Mouse (Mus musculus) hindbrain, embryonic 13.5 days (tissue): ENCODE measurements around the gene Tmem14a. TPM values are rescaled to one million over a fixed set of nuclear protein-coding genes. Genes with fewer than 3 reads are reported as not detected.

ENCODE experiments used
- ATAC-seq: fragments of 200-750 bp; cut with Nextera tagmentation; 2 replicates; pipeline ENCODE4 v1.8.0; 2017; ENCODE audit warnings: moderate TSS enrichment; ENCODE audit not compliant: low FRiP score
- H3K27ac ChIP-seq: fragments of 300-500 bp; sonication (generic); 2 replicates; pipeline ENCODE4 v1.5.1; 2015; ENCODE audit warnings: inconsistent platforms, mild to moderate bottlenecking, moderate library complexity
- H3K27me3 ChIP-seq: fragments of 300-500 bp; sonication (generic); 2 replicates; pipeline ENCODE4 v1.6.1; 2015; ENCODE audit warnings: mild to moderate bottlenecking, inconsistent platforms
- H3K36me3 ChIP-seq: fragments of 300-500 bp; sonication (generic); 2 replicates; pipeline ENCODE4 v1.6.1; 2015; ENCODE audit warnings: mild to moderate bottlenecking, inconsistent platforms
- H3K4me1 ChIP-seq: fragments of 300-500 bp; sonication (generic); replicated peaks from 2 replicates; pipeline ENCODE4 v1.6.1; 2015; ENCODE audit warnings: inconsistent platforms
- H3K4me2 ChIP-seq: fragments of 300-500 bp; sonication (generic); 2 replicates; pipeline ENCODE4 v1.6.1; 2015; ENCODE audit warnings: inconsistent platforms, mild to moderate bottlenecking, moderate library complexity
- H3K4me3 ChIP-seq: fragments of 300-500 bp; sonication (generic); 2 replicates; pipeline ENCODE4 v1.5.1; 2015; ENCODE audit warnings: mild to moderate bottlenecking, inconsistent platforms
- H3K9ac ChIP-seq: fragments of 300-500 bp; sonication (generic); 2 replicates; pipeline ENCODE4 v1.6.1; 2015; ENCODE audit warnings: mild to moderate bottlenecking, inconsistent platforms
- H3K9me3 ChIP-seq: fragments of 300-500 bp; sonication (generic); 2 replicates; pipeline ENCODE4 v1.6.1; 2016; ENCODE audit warnings: inconsistent platforms
- WGBS: fragments of 180-500 bp; shearing (Covaris S2); methylation state at CpG from one replicate; pipeline ENCODE4 v1.1.7; 2015; 5-methylcytosine and 5-hydroxymethylcytosine counted together
- polyA plus RNA-seq: library from polyadenylated mRNA; unstranded; fragments of >200 nt; fragmentation: Nextera tagmentation; extraction: Ambion mirVana; gene quantifications from 2 replicates; pipeline ENCODE4 v1.2.1, GENCODE M21; 2015

The Tmem14a gene
- polyA plus RNA-seq, 1 experiment from 2014 or later = 18.5 TPM

GRCm38 (mm10) chr1:21239911-21240898 is 21.8 kb downstream of the Tmem14a start, which contains the start of gene Gsta3:
Gene Gsta3, plus strand, starts transcription at chr1:21240589.
- H3K4me1 ChIP-seq = no peaks in the 10 kb centered on the region
- H3K9ac ChIP-seq = no peak within 1 kb of the TSS
- H3K9me3 ChIP-seq = no peaks in the 10 kb centered on the region
- H3K27ac ChIP-seq = no peak within 1 kb of the TSS
- 92% methylated on average over 8 of the region's 8 CpGs for WGBS
- H3K4me2 ChIP-seq = no peak within 1 kb of the TSS
- H3K36me3 ChIP-seq = no peaks in the 10 kb centered on the region
- no peak within 1 kb of the TSS for H3K4me3 ChIP-seq
- no peak for ATAC-seq
- no peaks in the 10 kb centered on the region for H3K27me3 ChIP-seq

DNA sequence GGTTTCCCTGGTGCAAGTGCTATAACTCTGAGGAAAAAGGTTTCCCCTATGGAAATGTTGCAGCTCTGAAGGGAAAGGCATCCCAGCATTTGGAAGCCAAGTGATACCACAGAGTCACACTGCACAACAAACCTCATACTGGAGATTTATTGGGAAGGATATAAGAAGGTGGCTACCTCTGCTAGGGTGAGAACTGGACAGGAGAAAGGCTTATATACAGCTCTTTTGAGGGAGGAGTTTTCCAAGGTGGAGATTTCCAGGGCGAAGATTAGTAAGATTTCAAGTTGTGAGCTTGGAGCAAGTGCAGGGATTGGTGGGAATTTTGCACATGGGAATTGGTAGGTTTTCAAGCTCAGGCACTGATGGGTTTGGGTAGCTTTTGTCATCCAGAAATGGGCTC is 22.7 kb downstream of the Tmem14a start:
- Histone ChIP-seq H3K9ac (no peak overlapping the region), H3K4me1 (no peaks in the 10 kb centered on the region), H3K4me2 (no peak overlapping the region), H3K36me3 (no peaks in the 10 kb centered on the region), H3K27me3 (no peaks in the 10 kb centered on the region), H3K4me3 (no peak overlapping the region), H3K27ac (no peak overlapping the region), H3K9me3 (no peaks in the 10 kb centered on the region)
- no peak for ATAC-seq
- WGBS = 90% methylated on average over 1 of the region's 1 CpGs

- no peak for ATAC-seq
- no peak overlapping the region for H3K4me3 ChIP-seq
- no peaks in the 10 kb centered on the region for H3K27me3 ChIP-seq
- H3K9ac ChIP-seq = no peak overlapping the region
- H3K9me3 ChIP-seq = no peaks in the 10 kb centered on the region
- WGBS = 79% methylated on average over 4 of the region's 4 CpGs
- H3K36me3 ChIP-seq = no peaks in the 10 kb centered on the region
- H3K4me2 ChIP-seq = no peak overlapping the region
- H3K4me1 ChIP-seq = no peaks in the 10 kb centered on the region
- no peak overlapping the region for H3K27ac ChIP-seq
Measured at GRCm38 (mm10) chr1:21244290-21244960, 26.1 kb downstream of the Tmem14a start.

GRCm38 (mm10) chr1:21246136-21246535 is 27.8 kb downstream of the Tmem14a start:
- ATAC-seq = no peak
- Histone ChIP-seq H3K9ac (no peak overlapping the region), H3K9me3 (no peaks in the 10 kb centered on the region), H3K4me1 (no peaks in the 10 kb centered on the region), H3K36me3 (no peaks in the 10 kb centered on the region), H3K4me3 (no peak overlapping the region), H3K27ac (no peak overlapping the region), H3K27me3 (no peaks in the 10 kb centered on the region), H3K4me2 (no peak overlapping the region)
- WGBS = 82% methylated on average over 3 of the region's 3 CpGs

DNA sequence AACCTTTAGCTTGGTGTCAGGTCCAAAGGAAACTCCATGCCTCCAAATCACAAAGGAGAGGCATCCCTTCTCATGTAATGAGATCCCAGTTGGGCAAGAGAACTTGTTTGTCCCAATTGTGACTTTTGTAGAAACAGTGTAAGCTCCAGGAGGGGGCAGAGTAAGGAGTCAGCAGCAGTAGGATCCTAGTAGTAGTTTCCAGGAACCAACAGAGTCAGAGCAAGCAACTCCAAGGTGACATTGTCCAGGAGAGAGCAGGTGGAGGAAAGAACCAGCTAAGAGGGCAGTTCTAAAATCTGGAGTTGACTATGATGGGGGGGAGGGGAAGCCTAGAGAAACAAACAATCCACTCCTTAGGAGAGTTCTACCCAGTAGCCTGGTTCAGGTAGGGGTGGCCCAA is 29.5 kb downstream of the Tmem14a start:
- no peak overlapping the region for H3K27ac ChIP-seq
- H3K4me3 ChIP-seq = no peak overlapping the region
- H3K9me3 ChIP-seq = no peaks in the 10 kb centered on the region
- no peak overlapping the region for H3K4me2 ChIP-seq
- no peaks in the 10 kb centered on the region for H3K4me1 ChIP-seq
- no peak for ATAC-seq
- no peaks in the 10 kb centered on the region for H3K27me3 ChIP-seq
- H3K36me3 ChIP-seq = no peaks in the 10 kb centered on the region
- H3K9ac ChIP-seq = no peak overlapping the region

DNA sequence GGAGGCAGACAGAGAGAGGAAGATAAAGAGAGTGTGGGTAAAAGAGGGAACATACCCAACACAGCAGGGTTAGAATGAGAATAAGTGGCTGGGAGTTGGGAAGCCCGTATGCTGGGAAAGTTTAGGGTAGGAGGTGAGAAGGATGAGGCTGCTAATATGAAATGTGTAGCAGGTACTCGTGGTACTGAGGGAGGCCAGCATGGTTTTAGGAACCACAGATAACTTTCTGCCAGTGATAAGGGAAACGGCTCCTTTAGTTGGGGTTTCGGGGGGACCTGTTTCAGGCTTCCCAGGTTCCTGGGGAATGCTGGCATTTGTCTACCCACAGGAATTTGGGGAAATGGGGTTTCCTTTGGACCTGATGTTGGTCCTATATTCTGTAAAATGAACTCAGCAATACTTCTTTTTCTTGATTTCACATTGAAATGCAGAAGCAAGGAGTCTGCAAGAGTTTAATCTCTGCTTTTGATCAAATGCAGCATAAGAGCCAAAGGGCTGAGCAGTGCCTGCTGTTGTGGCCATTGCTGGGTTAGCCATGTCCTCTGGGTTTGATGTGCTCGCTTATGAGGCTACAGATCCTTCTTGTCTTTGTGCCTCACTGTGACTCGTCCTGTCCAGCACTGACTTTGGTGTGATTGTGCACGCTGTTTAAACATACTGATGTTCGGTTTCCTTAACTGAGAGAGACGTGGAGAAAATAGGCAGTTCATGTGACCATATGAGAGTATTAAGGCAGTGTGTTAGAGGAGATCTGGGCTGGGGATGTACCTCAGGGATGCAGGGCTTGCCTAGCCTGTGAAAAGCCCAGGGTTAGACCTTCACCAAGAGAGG is 30.4 kb downstream of the Tmem14a start:
- H3K36me3 ChIP-seq = no peaks in the 10 kb centered on the region
- no peak overlapping the region for H3K9ac ChIP-seq
- no peak overlapping the region for H3K4me3 ChIP-seq
- H3K4me2 ChIP-seq = no peak overlapping the region
- no peak overlapping the region for H3K27ac ChIP-seq
- ATAC-seq = no peak
- H3K27me3 ChIP-seq = no peaks in the 10 kb centered on the region
- WGBS = 94% methylated on average over 9 of the region's 9 CpGs
- no peaks in the 10 kb centered on the region for H3K4me1 ChIP-seq
- no peaks in the 10 kb centered on the region for H3K9me3 ChIP-seq

GRCm38 (mm10) chr1:21251661-21252060 is 33.3 kb downstream of the Tmem14a start:
- no peak for ATAC-seq
- Histone ChIP-seq H3K4me1 (no peaks in the 10 kb centered on the region), H3K9me3 (no peaks in the 10 kb centered on the region), H3K27ac (no peak overlapping the region), H3K9ac (no peak overlapping the region), H3K36me3 (no peaks in the 10 kb centered on the region), H3K4me2 (no peak overlapping the region), H3K4me3 (no peak overlapping the region), H3K27me3 (no peaks in the 10 kb centered on the region)
- WGBS = 27% methylated on average over 6 of the region's 6 CpGs

GRCm38 (mm10) chr1:21252566-21253302 is 34.4 kb downstream of the Tmem14a start:
- no peak for ATAC-seq
- WGBS = 86% methylated on average over 10 of the region's 10 CpGs
- Histone ChIP-seq H3K4me3 (no peak overlapping the region), H3K4me1 (no peaks in the 10 kb centered on the region), H3K4me2 (no peak overlapping the region), H3K36me3 (no peaks in the 10 kb centered on the region), H3K27me3 (no peaks in the 10 kb centered on the region), H3K9me3 (no peaks in the 10 kb centered on the region), H3K9ac (no peak overlapping the region), H3K27ac (no peak overlapping the region)

DNA sequence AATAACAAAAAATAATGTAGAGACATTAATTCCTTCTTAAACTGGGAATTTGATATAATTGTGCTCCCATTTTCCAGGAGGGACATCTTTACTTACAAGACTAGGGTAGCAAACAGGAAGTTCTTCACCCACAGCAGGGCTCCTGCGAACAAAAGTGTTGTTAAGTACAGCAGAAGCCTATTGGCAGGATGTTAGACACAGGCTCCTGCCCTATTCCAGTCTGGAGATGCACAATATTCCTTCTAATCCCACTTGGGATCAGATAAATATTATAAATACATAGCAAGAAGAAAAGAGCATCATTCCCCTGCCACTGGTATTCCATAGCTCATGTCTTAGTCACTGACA is 34.9 kb downstream of the Tmem14a start:
- Histone ChIP-seq H3K36me3 (no peaks in the 10 kb centered on the region), H3K4me1 (no peaks in the 10 kb centered on the region), H3K4me2 (no peak overlapping the region), H3K27ac (no peak overlapping the region), H3K4me3 (no peak overlapping the region), H3K9me3 (no peaks in the 10 kb centered on the region), H3K27me3 (no peaks in the 10 kb centered on the region), H3K9ac (no peak overlapping the region)
- WGBS = 96% methylated on average over 1 of the region's 1 CpGs
- no peak for ATAC-seq

DNA sequence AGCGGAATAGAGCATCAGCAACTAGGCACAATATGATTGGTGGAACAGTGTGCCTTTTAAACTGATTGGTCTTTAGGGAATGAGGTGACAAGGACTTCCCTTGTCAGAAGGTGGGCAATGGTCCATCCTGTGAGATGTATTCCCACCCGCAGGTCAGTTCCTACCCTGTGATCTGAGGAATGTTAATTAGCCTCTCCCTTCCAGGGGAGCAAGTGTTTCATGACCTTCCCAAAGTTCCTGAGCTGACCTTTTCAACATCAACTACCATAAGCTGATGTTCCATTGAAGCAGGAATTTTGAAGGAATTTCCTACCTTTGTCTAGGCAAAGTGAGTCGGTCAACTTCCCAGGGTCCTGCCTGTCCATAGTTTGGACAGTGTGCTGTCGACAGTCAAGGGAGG is 35.5 kb downstream of the Tmem14a start:
- Histone ChIP-seq H3K4me3 (no peak overlapping the region), H3K27ac (no peak overlapping the region), H3K9ac (no peak overlapping the region), H3K27me3 (no peaks in the 10 kb centered on the region), H3K4me1 (no peaks in the 10 kb centered on the region), H3K4me2 (no peak overlapping the region), H3K36me3 (no peaks in the 10 kb centered on the region), H3K9me3 (no peaks in the 10 kb centered on the region)
- no peak for ATAC-seq
- WGBS = 85% methylated on average over 4 of the region's 4 CpGs

- Histone ChIP-seq H3K36me3 (no peaks in the 10 kb centered on the region), H3K27me3 (no peaks in the 10 kb centered on the region), H3K9me3 (no peaks in the 10 kb centered on the region), H3K9ac (no peak overlapping the region), H3K4me1 (no peaks in the 10 kb centered on the region), H3K27ac (no peak overlapping the region), H3K4me3 (no peak overlapping the region), H3K4me2 (no peak overlapping the region)
- ATAC-seq = no peak
- 91% methylated on average over 7 of the region's 7 CpGs for WGBS
Measured at GRCm38 (mm10) chr1:21255625-21256345, 37.4 kb downstream of the Tmem14a start.
